Mouse (Mus musculus): ENCODE measurements around the gene Hivep1.

- no peak for TF ChIP-seq MXI1 (IDR thresholded peaks at IDR 0.05; ENCODE audit: low read depth, low read length)
- TF ChIP-seq NELFE (IDR thresholded peaks at IDR 0.05; ENCODE audit: low read depth, low read length), result no peak
- no peak for TF ChIP-seq EP300 (IDR thresholded peaks at IDR 0.05; ENCODE audit: low read length)
- no peak for TF ChIP-seq ZKSCAN1 (IDR thresholded peaks at IDR 0.05; ENCODE audit: borderline replicate concordance, low read depth, low read length)
- TF ChIP-seq CHD1 (IDR thresholded peaks at IDR 0.05; ENCODE audit: low read depth, low read length), result no peak
- TF ChIP-seq JUND (conservative IDR thresholded peaks at IDR 0.05; ENCODE audit: low read depth, low read length), result no peak
- no peak for TF ChIP-seq CTCF (conservative IDR thresholded peaks at IDR 0.05 in 1 of 2, IDR thresholded peaks at IDR 0.05 in 1 of 2; ENCODE audit: low read depth in 2 of 2, low read length in 2 of 2)
- no peak for TF ChIP-seq ZNF384 (IDR thresholded peaks at IDR 0.05; ENCODE audit: low read depth, low read length)
Observed at GRCm38 (mm10) chr13:42060846-42061630, 9.2 kb downstream of the Hivep1 start.

All from CH12.LX (cell line).